Comparison of ENCODE assay signal across 13 mouse cellular contexts in genomic region chr14:48513824-48514493, GRCm38 (mm10).
"Had no signal": no experiment of that assay in that cellular context is flagged by ENCODE, and none has a peak within 500 bp of the region (broad histone marks: within the 10 kb centered on the region; RNA-seq: fewer than 3 reads in every experiment).

No protein-coding gene starts in this region.

- H3K4me2 ChIP-seq: lung, embryonic 14.5 days; neural tube, embryonic 13.5 days; neural tube, embryonic 15.5 days had no signal

- H3K9ac ChIP-seq: liver, embryonic 14.5 days; lung, embryonic 14.5 days; midbrain, embryonic 12.5 days; neural tube, embryonic 13.5 days; neural tube, embryonic 15.5 days had no signal

- DNase-seq: lung, embryonic 14.5 days; right cerebral cortex, adult 18-20 months; right cerebral cortex, postnatal 25 days; right cerebral cortex, postnatal 4 days; spleen, adult 18-20 months; thymus, adult 18-20 months; thymus, postnatal 14 days; thymus, postnatal 36 days had no signal

- H3K9me3 ChIP-seq: midbrain, embryonic 12.5 days; neural tube, embryonic 15.5 days had no signal

- H3K27ac ChIP-seq: liver, embryonic 14.5 days; neural tube, embryonic 13.5 days; neural tube, embryonic 15.5 days had no signal

- H3K4me3 ChIP-seq: midbrain, embryonic 12.5 days; myocyte; neural tube, embryonic 13.5 days; neural tube, embryonic 15.5 days had no signal
